Mouse (Mus musculus): ENCODE measurements around the gene Ppfia3.

- TF ChIP-seq FLI1 (IDR thresholded peaks at IDR 0.05; ENCODE audit: low read length) (no peak), GATA1 (IDR thresholded peaks at IDR 0.05; ENCODE audit: borderline replicate concordance, low read length) (no peak)
Observed at GRCm38 (mm10) chr7:45370475-45371311, 3.9 kb upstream of the Ppfia3 start, which contains the start of gene Lin7b.

All from megakaryocyte, embryonic 14.5 days (primary cell).